Mouse (Mus musculus) layer of hippocampus, adult 2 months (tissue): ENCODE results near the gene H2-M10.1. TPM values are rescaled to one million over a fixed set of nuclear protein-coding genes. Genes with fewer than 3 reads are reported as not detected.

Experiments
- DNase-seq, 2 experiments: peaks; one replicate each; pipeline ENCODE4 v3.0.0; 2022; ENCODE audit warnings: low spot score in 2 of 2
- H3K27ac ChIP-seq: fragments of 200-600 bp; 2 replicates; pipeline ENCODE4 v1.8.1; 2022
- H3K4me3 ChIP-seq: fragments of 200-600 bp; 2 replicates; pipeline ENCODE4 v1.8.1; 2022; ENCODE audit warnings: mild to moderate bottlenecking
- CTCF ChIP-seq: fragments of 200-600 bp; conservative IDR thresholded peaks from 2 replicates; pipeline ENCODE4 v1.8.1; 2022; ENCODE audit warnings: antibody characterized with exemption, mild to moderate bottlenecking, moderate library complexity
- total RNA-seq, 2 experiments: library from RNA; stranded (reverse); gene quantifications; 2 replicates each; pipeline ENCODE4 v1.2.3; 2021

Gene H2-M10.1
- total RNA-seq, 2 experiments from 2014 or later, result not detected

- H3K27ac ChIP-seq, result no peak overlapping the region
- no peak for DNase-seq
- no peak overlapping the region for H3K4me3 ChIP-seq
- TF ChIP-seq CTCF, result no peak
Measured at GRCm38 (mm10) chr17:36274776-36275175, 51.2 kb downstream of the H2-M10.1 start.

DNA sequence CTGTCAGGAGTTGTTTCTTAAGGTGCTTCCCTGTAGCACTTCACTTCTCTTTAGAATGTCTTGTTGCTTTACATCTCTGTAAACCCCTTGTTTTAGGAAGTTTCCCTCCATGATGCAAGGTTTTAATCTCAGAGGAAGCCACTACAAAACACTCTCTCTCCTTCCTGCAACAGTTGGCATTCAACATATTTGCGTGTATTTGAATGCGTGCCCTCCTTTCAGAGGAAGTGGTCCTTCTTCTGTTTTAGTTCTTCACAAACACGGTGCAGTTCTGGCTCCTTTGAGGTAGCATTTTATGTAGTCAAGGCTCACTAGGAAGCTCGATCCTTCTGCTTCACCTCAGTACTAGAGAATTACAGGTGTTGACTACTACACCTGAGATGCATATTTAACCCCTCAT lies 52.2 kb downstream of the H2-M10.1 start:
- TF ChIP-seq CTCF, result no peak
- H3K4me3 ChIP-seq, result no peak overlapping the region; the same call in 1 of the 2 replicates
- no peak overlapping the region for H3K27ac ChIP-seq
- no peak for DNase-seq

Other genes starting within 250 kb of the H2-M10.1 start
- under 1 TPM in 1 of 2 experiments, not detected in 1; 0.29 TPM for gene Gm19684, start 204.5 kb downstream of the H2-M10.1 start, total RNA-seq
- not detected for gene Gm7030, start 196.7 kb downstream of the H2-M10.1 start, total RNA-seq
- gene Gm8909, start 157.6 kb downstream of the H2-M10.1 start, total RNA-seq, result not detected
- gene H2-T3, start 135.9 kb downstream of the H2-M10.1 start, total RNA-seq, result not detected
- gene Rpp21, start 68.1 kb downstream of the H2-M10.1 start, total RNA-seq, result 10 to 100 TPM; 43.6 to 44.1 TPM
- 10 to 100 TPM; 23.6 to 25.3 TPM for gene Trim39, start 53.9 kb downstream of the H2-M10.1 start, total RNA-seq
- gene H2-M10.2, start 39.7 kb downstream of the H2-M10.1 start, total RNA-seq, result not detected
- gene H2-M10.3, start 42.3 kb upstream of the H2-M10.1 start, total RNA-seq, result not detected
- not detected for gene H2-M10.4, start 136.2 kb upstream of the H2-M10.1 start, total RNA-seq
- not detected for gene H2-M11, start 220.9 kb upstream of the H2-M10.1 start, total RNA-seq